Mouse (Mus musculus) forebrain, embryonic 11.5 days (tissue): ENCODE measurements around the gene Defb3. TPM values are rescaled to one million over a fixed set of nuclear protein-coding genes. Genes with fewer than 3 reads are reported as not detected.
"Not testable (repeated sequence)": the region's sequence is repeated elsewhere in the genome, so short reads cannot be mapped to it uniquely, and the experiment has no call there.

ENCODE experiments used
- ATAC-seq: fragments of 200-750 bp; cut with Nextera tagmentation; replicated peaks from 2 replicates; pipeline ENCODE4 v1.8.0; 2017; ENCODE audit warnings: moderate TSS enrichment; ENCODE audit not compliant: low FRiP score
- DNase-seq: peaks from one replicate; pipeline ENCODE4 v3.0.0-alpha.2; 2017; ENCODE audit warnings: low spot score
- H3K27ac ChIP-seq: fragments of 300-500 bp; sonication (generic); 2 replicates; pipeline ENCODE4 v1.5.1; 2014; ENCODE audit warnings: low read depth, low read length
- H3K27me3 ChIP-seq: fragments of 300-500 bp; sonication (generic); 2 replicates; pipeline ENCODE4 v1.6.1; 2014; ENCODE audit warnings: mild to moderate bottlenecking, low read length, mixed read lengths; ENCODE audit not compliant: control insufficient read depth, insufficient read depth
- H3K36me3 ChIP-seq: fragments of 300-500 bp; sonication (generic); 2 replicates; pipeline ENCODE4 v1.6.1; 2014; ENCODE audit warnings: mild to moderate bottlenecking, low read length, moderate library complexity, mixed read lengths; ENCODE audit not compliant: control insufficient read depth, insufficient read depth
- H3K4me1 ChIP-seq: fragments of 300-500 bp; sonication (generic); replicated peaks from 2 replicates; pipeline ENCODE4 v1.6.1; 2014; ENCODE audit warnings: low read length, mixed read lengths; ENCODE audit not compliant: control insufficient read depth, insufficient read depth
- H3K4me2 ChIP-seq: fragments of 300-500 bp; sonication (generic); 2 replicates; pipeline ENCODE4 v1.6.1; 2014; ENCODE audit warnings: low read depth, mild to moderate bottlenecking, low read length, moderate library complexity, mixed read lengths; ENCODE audit not compliant: severe bottlenecking
- H3K4me3 ChIP-seq: fragments of 300-500 bp; sonication (generic); 2 replicates; pipeline ENCODE4 v1.5.1; 2014; ENCODE audit warnings: low read depth, low read length
- H3K9ac ChIP-seq: fragments of 300-500 bp; sonication (generic); 2 replicates; pipeline ENCODE4 v1.6.1; 2014; ENCODE audit warnings: low read length
- H3K9me3 ChIP-seq: fragments of 300-500 bp; sonication (generic); 2 replicates; pipeline ENCODE4 v1.6.1; 2016; ENCODE audit warnings: low read length, mixed read lengths; ENCODE audit not compliant: control insufficient read depth
- WGBS: fragments of 180-500 bp; shearing (Covaris S2); extraction: QIAGEN DNeasy Blood & Tissue Kit; methylation state at CpG from one replicate; pipeline ENCODE4 v1.1.7; 2014; 5-methylcytosine and 5-hydroxymethylcytosine counted together
- polyA plus RNA-seq: library from polyadenylated mRNA; unstranded; fragments of >200 nt; fragmentation: Nextera tagmentation; extraction: Ambion mirVana; gene quantifications from 2 replicates; pipeline ENCODE4 v1.2.1, GENCODE M21; 2014

The Defb3 gene
- not detected in 2 replicates for polyA plus RNA-seq

DNA sequence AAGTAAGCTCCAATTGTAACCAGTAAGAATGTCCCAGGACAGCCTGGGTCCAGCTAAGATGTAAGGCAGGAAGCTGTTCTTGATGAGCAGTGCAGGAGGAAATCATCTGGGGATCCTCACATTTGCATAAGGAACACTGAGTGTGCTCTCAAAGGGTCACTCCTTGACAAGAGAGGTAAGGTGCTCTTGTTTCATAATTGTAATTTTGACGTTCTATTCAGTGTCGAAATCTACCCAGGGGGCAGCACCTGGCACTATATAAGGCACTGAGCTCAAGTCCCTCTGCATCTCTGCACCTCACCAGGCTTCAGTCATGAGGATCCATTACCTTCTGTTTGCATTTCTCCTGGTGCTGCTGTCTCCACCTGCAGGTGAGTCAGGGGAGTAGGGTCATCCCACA, at the start of gene Defb3:
TSS of gene Defb3 (plus strand) at position 301 of the 400 bp plus-strand sequence.
- H3K9me3 ChIP-seq, H3K4me2 ChIP-seq, H3K27me3 ChIP-seq, H3K4me3 ChIP-seq, H3K4me1 ChIP-seq, DNase-seq, ATAC-seq, H3K27ac ChIP-seq, H3K9ac ChIP-seq, H3K36me3 ChIP-seq: not testable (repeated sequence)
- WGBS = 57% methylated on average over 2 of the region's 2 CpGs

DNA sequence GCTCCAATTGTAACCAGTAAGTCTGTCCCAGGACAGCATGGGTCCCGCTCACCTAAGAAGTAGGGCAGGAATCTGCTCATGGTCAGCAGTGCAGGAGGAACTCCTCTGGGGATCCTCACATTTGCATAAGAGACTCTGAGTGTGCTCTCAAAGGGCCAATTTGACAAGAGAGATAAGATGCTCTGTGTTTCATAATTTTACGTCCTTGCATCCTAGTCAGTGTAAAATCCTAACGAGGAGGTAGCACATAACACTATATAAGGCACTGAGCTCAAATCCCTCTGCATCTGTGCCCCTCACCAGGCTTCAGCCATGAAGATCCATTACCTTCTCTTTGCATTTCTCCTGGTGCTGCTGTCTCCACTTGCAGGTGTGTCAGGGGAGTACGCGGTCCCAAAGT, 45.9 kb upstream of the Defb3 start, which contains the start of gene Defb5:
TSS of gene Defb5 (plus strand) at position 301 of the 400 bp plus-strand sequence.
- WGBS = 87% methylated on average over 5 of the region's 5 CpGs
- ATAC-seq = no peak
- H3K4me1 ChIP-seq = no peaks in the 10 kb centered on the region

DNA sequence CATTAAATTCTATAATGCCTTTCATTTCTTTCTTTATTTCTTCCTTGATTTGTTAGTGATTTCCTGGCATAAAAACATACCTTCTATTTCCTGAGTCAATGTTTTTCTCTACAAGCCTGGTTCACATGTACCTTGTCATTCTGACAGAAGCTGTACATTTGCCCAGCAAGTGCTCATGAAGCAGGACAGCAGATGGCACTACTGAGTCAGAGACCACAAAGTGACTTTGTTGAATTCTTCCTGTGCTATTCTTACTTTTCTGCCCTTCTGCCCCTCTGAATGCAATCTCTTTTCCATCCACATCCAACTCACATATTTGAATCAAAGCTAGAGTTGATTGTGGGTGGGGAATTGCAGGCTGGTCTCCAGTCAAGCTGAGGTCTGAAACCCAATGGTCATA, 35.0 kb upstream of the Defb3 start:
- Histone ChIP-seq H3K9me3 (no peaks in the 10 kb centered on the region; the same call in 1 of the 2 replicates), H3K9ac (no peak overlapping the region), H3K4me3 (no peak overlapping the region), H3K27ac (no peak overlapping the region), H3K4me1 (no peaks in the 10 kb centered on the region), H3K4me2 (no peak overlapping the region), H3K27me3 (no peaks in the 10 kb centered on the region), H3K36me3 (no peaks in the 10 kb centered on the region)
- no peak for ATAC-seq
- no peak for DNase-seq

More for the DNA sequence above, 45.9 kb upstream of the Defb3 start, which contains the start of gene Defb5:
- H3K9me3 ChIP-seq = no peaks in the 10 kb centered on the region
- no peak for DNase-seq
- no peak within 1 kb of the TSS for H3K4me2 ChIP-seq
- no peak within 1 kb of the TSS for H3K9ac ChIP-seq
- no peak within 1 kb of the TSS for H3K4me3 ChIP-seq
- H3K27me3 ChIP-seq = no peaks in the 10 kb centered on the region
- no peak within 1 kb of the TSS for H3K27ac ChIP-seq
- H3K36me3 ChIP-seq = no peaks in the 10 kb centered on the region

DNA sequence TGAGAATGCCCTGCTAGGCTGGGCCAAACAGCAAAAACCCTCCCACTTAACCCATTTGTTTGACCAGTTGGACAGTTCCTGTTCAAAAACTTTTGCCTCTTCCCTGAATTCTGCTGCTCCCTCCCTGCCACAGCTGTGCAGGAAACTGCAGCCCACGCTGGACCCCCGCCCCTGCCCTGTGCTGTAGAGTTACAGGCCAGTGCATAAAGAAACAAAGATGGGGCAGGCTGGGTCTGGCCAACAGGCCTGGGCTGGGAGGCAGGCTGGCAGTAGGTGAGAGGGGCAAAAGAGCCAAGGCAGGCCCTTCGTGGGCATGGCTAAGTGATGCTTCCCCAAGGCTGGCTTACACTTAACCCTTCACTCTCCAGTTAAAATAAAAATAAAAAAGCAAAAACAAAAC, 33.5 kb upstream of the Defb3 start:
- Histone ChIP-seq H3K4me2 (no peak overlapping the region), H3K4me3 (no peak overlapping the region), H3K27me3 (no peaks in the 10 kb centered on the region), H3K9me3 (no peaks in the 10 kb centered on the region), H3K9ac (no peak overlapping the region), H3K4me1 (no peaks in the 10 kb centered on the region), H3K27ac (no peak overlapping the region), H3K36me3 (no peaks in the 10 kb centered on the region)
- WGBS = 65% methylated on average over 3 of the region's 3 CpGs
- no peak for ATAC-seq
- no peak for DNase-seq

DNA sequence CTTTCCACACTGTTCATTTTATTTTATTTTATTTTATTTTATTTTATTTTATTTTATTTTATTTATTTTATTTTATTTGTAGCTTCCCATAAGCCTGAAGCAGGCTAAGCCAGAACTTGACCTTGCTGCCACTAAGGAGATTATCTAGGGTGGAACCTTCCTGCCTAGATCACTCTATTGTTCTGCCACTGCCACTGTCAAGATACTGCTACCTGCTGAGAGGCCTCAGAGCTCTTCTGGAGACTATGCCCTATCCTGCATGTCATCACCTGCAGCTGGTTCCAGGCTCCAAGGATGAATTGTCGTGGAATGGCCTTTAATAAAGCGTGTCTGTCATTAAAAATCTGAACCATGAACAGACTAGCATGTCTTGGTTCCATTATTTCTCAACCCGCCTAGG, 5.2 kb downstream of the Defb3 start:
- not testable (repeated sequence) for H3K36me3 ChIP-seq, H3K9me3 ChIP-seq, H3K27me3 ChIP-seq, H3K27ac ChIP-seq, H3K9ac ChIP-seq, H3K4me2 ChIP-seq, DNase-seq, ATAC-seq, H3K4me3 ChIP-seq, H3K4me1 ChIP-seq
- WGBS = 69% methylated on average over 3 of the region's 3 CpGs

DNA sequence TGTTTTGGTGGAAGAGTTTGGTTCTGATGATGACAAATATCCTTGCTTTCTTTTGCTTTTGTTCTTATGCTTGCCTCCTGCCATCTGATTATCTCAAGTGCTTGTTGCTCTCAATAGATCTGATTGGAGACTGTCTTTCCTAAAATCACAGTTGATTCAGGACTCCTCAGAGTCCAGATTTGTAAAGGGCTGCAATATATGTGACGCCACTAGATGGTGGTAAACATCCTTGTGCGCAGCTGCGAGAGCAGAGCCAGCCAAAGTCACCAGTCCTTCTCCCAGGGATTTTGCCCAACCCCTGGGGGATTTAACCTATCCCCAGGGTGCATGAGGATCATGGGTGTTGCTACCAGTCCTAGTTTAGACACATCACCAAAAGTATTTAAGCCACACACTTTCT, 38.7 kb downstream of the Defb3 start:
- DNase-seq (no peak), ATAC-seq (no peak)
- Histone ChIP-seq H3K27ac (no peak overlapping the region), H3K4me1 (no peaks in the 10 kb centered on the region), H3K9ac (no peak overlapping the region), H3K4me3 (no peak overlapping the region), H3K27me3 (no peaks in the 10 kb centered on the region), H3K4me2 (no peak overlapping the region), H3K36me3 (no peaks in the 10 kb centered on the region), H3K9me3 (no peaks in the 10 kb centered on the region; the same call in 1 of the 2 replicates)
- 8% methylated on average over 3 of the region's 3 CpGs for WGBS

Other genes starting within 250 kb of the Defb3 start
- gene Defb39, start 228.6 kb upstream of the Defb3 start, polyA plus RNA-seq = not detected in 2 replicates
- gene Defb12, start 178.5 kb upstream of the Defb3 start, polyA plus RNA-seq = not detected in 2 replicates
- not detected in 2 replicates for gene Defb34, start 169.6 kb upstream of the Defb3 start, polyA plus RNA-seq
- gene Gm45826, start 152.6 kb upstream of the Defb3 start, polyA plus RNA-seq = not detected in 2 replicates
- gene Defb14, start 99.0 kb upstream of the Defb3 start, polyA plus RNA-seq = not detected in 2 replicates
- gene Defb4, start 94.7 kb upstream of the Defb3 start, polyA plus RNA-seq = not detected in 2 replicates
- not detected in 2 replicates for gene Defb6, start 67.9 kb upstream of the Defb3 start, polyA plus RNA-seq
- gene Defb46, start 53.4 kb upstream of the Defb3 start, polyA plus RNA-seq = not detected in 2 replicates
- not detected in 2 replicates for gene Defb5, start 45.8 kb upstream of the Defb3 start, polyA plus RNA-seq
- not detected in 2 replicates for gene Defb8, start 154.2 kb downstream of the Defb3 start, polyA plus RNA-seq
- not detected in 2 replicates for gene Defb7, start 201.7 kb downstream of the Defb3 start, polyA plus RNA-seq